ENCODE assay signal across 8 mouse cellular contexts in genomic region chr9:75409852-75410378, GRCm38 (mm10). TPM values are rescaled to one million over a fixed set of nuclear protein-coding genes. Genes with fewer than 3 reads are reported as not detected.
DNase-seq lines count a peak whose midpoint lies in the region; ATAC-seq and TF ChIP-seq lines count a peak whose summit lies in the region.

Mapk6 (minus strand) TSS chr9:75410005.

- peaks cover 69% of the 10 kb centered on the region for H3K4me1 ChIP-seq in forebrain, embryonic 10.5 days
- peaks cover 11 to 38% of the 10 kb centered on the region in 2 experiments for H3K4me1 ChIP-seq in heart, embryonic 14.5 days (ENCODE audit: control insufficient read depth in 2 of 2, insufficient read depth in 2 of 2, low read length in 2 of 2)
- H3K4me1 ChIP-seq in liver, embryonic 11.5 days (replicated peaks; ENCODE audit: control insufficient read depth, insufficient read depth, low read length): peaks cover 42% of the 10 kb centered on the region

- peak within 1 kb of the TSS; percentile 70 for H3K4me3 ChIP-seq in forebrain, embryonic 10.5 days
- peak within 1 kb of the TSS; percentile 83 to 88 for H3K4me3 ChIP-seq in heart, embryonic 14.5 days (ENCODE audit: control insufficient read depth in 1 of 2, insufficient read depth in 1 of 2, low read depth in 1 of 2, low read length in 2 of 2)
- peak within 1 kb of the TSS; percentile 74 for H3K4me3 ChIP-seq in liver, embryonic 11.5 days (ENCODE audit: low read depth, low read length)
- H3K4me3 ChIP-seq in myocyte: peak within 1 kb of the TSS; percentile 97

- peak within 1 kb of the TSS; percentile 69 for H3ac ChIP-seq in myocyte (ENCODE audit: control insufficient read depth, insufficient read length)

- ATAC-seq in heart, embryonic 14.5 days (ENCODE audit: insufficient number of reproducible peaks, insufficient read depth, low FRiP score, low read depth): peak; percentile 90
- ATAC-seq in liver, embryonic 11.5 days (replicated peaks; ENCODE audit: low FRiP score): peak; percentile 89

- peak; percentile 91 for TF ChIP-seq POLR2A in myocyte (IDR thresholded peaks at IDR 0.05; ENCODE audit: insufficient read length, low read depth)

- no peaks in the 10 kb centered on the region for H3K9me3 ChIP-seq in forebrain, embryonic 10.5 days
- no peaks in the 10 kb centered on the region for H3K9me3 ChIP-seq in heart, embryonic 14.5 days (ENCODE audit: control insufficient read depth, low read length)
- H3K9me3 ChIP-seq in liver, embryonic 11.5 days (ENCODE audit: control insufficient read depth, low read length): no peaks in the 10 kb centered on the region

- peak within 1 kb of the TSS; percentile 96 for H3K9ac ChIP-seq in heart, embryonic 14.5 days (ENCODE audit: low read length)
- peak within 1 kb of the TSS; percentile 88 for H3K9ac ChIP-seq in liver, embryonic 11.5 days (ENCODE audit: low read depth, low read length)

- peaks cover 5% of the 10 kb centered on the region; the same call in 1 of the 2 replicates for H3K36me3 ChIP-seq in forebrain, embryonic 10.5 days (replicated peaks)
- no peaks in the 10 kb centered on the region for H3K36me3 ChIP-seq in heart, embryonic 14.5 days (ENCODE audit: control insufficient read depth, insufficient read depth, low read length)
- H3K36me3 ChIP-seq in liver, embryonic 11.5 days (ENCODE audit: control insufficient read depth, insufficient read depth, low read length): no peaks in the 10 kb centered on the region
- H3K36me3 ChIP-seq in myocyte (ENCODE audit: control insufficient read depth, insufficient read depth): no peaks in the 10 kb centered on the region

- H3K27me3 ChIP-seq in forebrain, embryonic 10.5 days (ENCODE audit: poor library complexity, severe bottlenecking): peaks cover 4% of the 10 kb centered on the region; the same call in 1 of the 2 replicates
- H3K27me3 ChIP-seq in heart, embryonic 14.5 days (ENCODE audit: control insufficient read depth, insufficient read depth, low read length): no peaks in the 10 kb centered on the region
- H3K27me3 ChIP-seq in liver, embryonic 11.5 days (replicated peaks; ENCODE audit: control insufficient read depth, insufficient read depth, low read length): no peaks in the 10 kb centered on the region
- no peaks in the 10 kb centered on the region for H3K27me3 ChIP-seq in myocyte (ENCODE audit: control insufficient read depth, insufficient read depth, insufficient read length)

- peak; percentile 99 for DNase-seq in CD8-positive naive resting alpha-beta T cell, adult 2 months (ENCODE audit: low read depth in 2 of 2, low spot score in 2 of 2)
- peak; percentile 86 for DNase-seq in c-Kit-positive CD71-negative TER-119-negative erythroid progenitor cells, embryonic 14.5 days (ENCODE audit: low read depth)
- peak; percentile 93 for DNase-seq in forebrain, embryonic 10.5 days (ENCODE audit: extremely low spot score, low spot score)
- DNase-seq in kidney, postnatal 10 days: peak; percentile 99
- peak; percentile 98 for DNase-seq in liver, embryonic 11.5 days (ENCODE audit: low spot score)
- peak; percentile 97 to 99 for DNase-seq in spleen, postnatal 4 days (ENCODE audit: low spot score in 2 of 2)

- H3K79me2 ChIP-seq in myocyte (ENCODE audit: control insufficient read depth, insufficient read depth): peaks cover 43% of the 10 kb centered on the region

- H3K4me2 ChIP-seq in heart, embryonic 14.5 days (ENCODE audit: low read length): peak within 1 kb of the TSS; percentile 96
- peak within 1 kb of the TSS; percentile 87 for H3K4me2 ChIP-seq in liver, embryonic 11.5 days
- peak within 1 kb of the TSS; percentile 87 for H3K4me2 ChIP-seq in myocyte (ENCODE audit: low read depth)

- under 1% methylated on average over 57 of the region's 58 CpGs for WGBS in forebrain, embryonic 10.5 days
- WGBS in heart, embryonic 14.5 days: under 1% methylated on average over 58 of the region's 58 CpGs
- under 1% methylated on average over 58 of the region's 58 CpGs for WGBS in liver, embryonic 11.5 days

- H3K27ac ChIP-seq in forebrain, embryonic 10.5 days: peak within 1 kb of the TSS; percentile 99
- H3K27ac ChIP-seq in heart, embryonic 14.5 days (replicated peaks in 1 of 2; ENCODE audit: control insufficient read depth in 1 of 2, insufficient read depth in 1 of 2, low read depth in 2 of 2, low read length in 2 of 2): peak within 1 kb of the TSS; percentile 96 to 99
- peak within 1 kb of the TSS; percentile 94 for H3K27ac ChIP-seq in liver, embryonic 11.5 days (ENCODE audit: low read depth, low read length)

TF ChIP-seq in myocyte, 11 proteins besides CTCF, POLR2A, EP300 and RAD21:
- TF ChIP-seq TCF12 (IDR thresholded peaks at IDR 0.05; ENCODE audit: insufficient read depth, poor library complexity, severe bottlenecking) (no peak), MYOD1 (IDR thresholded peaks at IDR 0.05; ENCODE audit: control insufficient read depth in 1 of 3, insufficient read length in 2 of 3, low read depth in 2 of 3) (peak in 2 of 3 experiments; percentile 18 to 73), E2F4 (IDR thresholded peaks at IDR 0.05; ENCODE audit: insufficient read depth) (no peak), MYOG (IDR thresholded peaks at IDR 0.05; ENCODE audit: control insufficient read depth in 1 of 3, insufficient read depth in 1 of 3, insufficient read length in 2 of 3, low read depth in 2 of 3) (peak in 1 of 3 experiments; percentile 65), POLR2AphosphoS2 (IDR thresholded peaks at IDR 0.05; ENCODE audit: insufficient read length, low read depth) (peak; percentile 69), USF1 (IDR thresholded peaks at IDR 0.05; ENCODE audit: low read depth) (no peak), REST (IDR thresholded peaks at IDR 0.05; ENCODE audit: insufficient read depth, insufficient read length) (no peak), CEBPB (IDR thresholded peaks at IDR 0.05; ENCODE audit: insufficient read depth, poor library complexity, severe bottlenecking) (no peak), SRF (IDR thresholded peaks at IDR 0.05; ENCODE audit: control insufficient read depth, insufficient read length, low read depth) (peak; percentile 61)

RNA-seq across cellular contexts. Expression of gene Mapk6, which starts in this region (rescaled TPM):
- polyA plus RNA-seq in forebrain, embryonic 10.5 days (2016; fragmentation: Nextera tagmentation; extraction: Ambion mirVana): 132 and 144 TPM in 2 replicates
- polyA plus RNA-seq in heart, embryonic 14.5 days (2014; fragmentation: Nextera tagmentation; extraction: Ambion mirVana): 52.3 and 55.6 TPM in 2 replicates
- 61.0 and 64.4 TPM in 2 replicates for polyA plus RNA-seq in liver, embryonic 11.5 days (2014; fragmentation: Nextera tagmentation; extraction: Ambion mirVana)
- polyA plus RNA-seq in myocyte (2012; fragmentation: generic; extraction: Trizol): 52.8 TPM

Comparison
In these comparisons a context has a peak if more than half of its experiments do, and no peak if none do; other contexts are left out.
1. Peak in every context shown above with its lines: DNase-seq, ATAC-seq, H3K4me3 ChIP-seq and H3K27ac ChIP-seq.